Mouse (Mus musculus) liver, embryonic 15.5 days (tissue): ENCODE measurements around the gene Prkar2a. TPM values are rescaled to one million over a fixed set of nuclear protein-coding genes. Genes with fewer than 3 reads are reported as not detected.
"Not testable (repeated sequence)": the region's sequence is repeated elsewhere in the genome, so short reads cannot be mapped to it uniquely, and the experiment has no call there.

Source experiments
- ATAC-seq: fragments of 200-750 bp; cut with Nextera tagmentation; 2 replicates; pipeline ENCODE4 v1.8.0; 2017; ENCODE audit warnings: moderate number of reproducible peaks, mild to moderate bottlenecking, moderate library complexity; ENCODE audit not compliant: insufficient read depth
- H3K27ac ChIP-seq: fragments of 300-500 bp; sonication (generic); replicated peaks from 2 replicates; pipeline ENCODE4 v1.5.1; 2015; ENCODE audit warnings: mild to moderate bottlenecking, inconsistent platforms
- H3K27me3 ChIP-seq: fragments of 300-500 bp; sonication (generic); 2 replicates; pipeline ENCODE4 v1.6.1; 2015; ENCODE audit warnings: mild to moderate bottlenecking, inconsistent platforms
- H3K36me3 ChIP-seq: fragments of 300-500 bp; sonication (generic); replicated peaks from 2 replicates; pipeline ENCODE4 v1.6.1; 2015; ENCODE audit warnings: moderate library complexity, mild to moderate bottlenecking, inconsistent platforms
- H3K4me1 ChIP-seq: fragments of 300-500 bp; sonication (generic); replicated peaks from 2 replicates; pipeline ENCODE4 v1.6.1; 2015; ENCODE audit warnings: inconsistent platforms
- H3K4me2 ChIP-seq: fragments of 300-500 bp; sonication (generic); 2 replicates; pipeline ENCODE4 v1.6.1; 2015; ENCODE audit warnings: moderate library complexity, mild to moderate bottlenecking, inconsistent platforms
- H3K4me3 ChIP-seq: fragments of 300-500 bp; sonication (generic); replicated peaks from 2 replicates; pipeline ENCODE4 v1.5.1; 2015; ENCODE audit warnings: mild to moderate bottlenecking, inconsistent platforms
- H3K9ac ChIP-seq: fragments of 300-500 bp; sonication (generic); 2 replicates; pipeline ENCODE4 v1.6.1; 2015; ENCODE audit warnings: moderate library complexity, mild to moderate bottlenecking, inconsistent platforms
- H3K9me3 ChIP-seq: fragments of 300-500 bp; sonication (generic); replicated peaks from 2 replicates; pipeline ENCODE4 v1.6.1; 2016; ENCODE audit warnings: inconsistent platforms
- WGBS: fragments of 180-500 bp; shearing (Covaris S2); methylation state at CpG from one replicate; pipeline ENCODE4 v1.1.7; 2015; ENCODE audit warnings: mixed read lengths; ENCODE audit not compliant: insufficient replicate concordance; 5-methylcytosine and 5-hydroxymethylcytosine counted together
- polyA plus RNA-seq: library from polyadenylated mRNA; unstranded; fragments of >200 nt; fragmentation: Nextera tagmentation; extraction: Ambion mirVana; gene quantifications from 2 replicates; pipeline ENCODE4 v1.2.1, GENCODE M21; 2015

The Prkar2a gene
- polyA plus RNA-seq: 9.5 and 10.3 TPM in 2 replicates

DNA sequence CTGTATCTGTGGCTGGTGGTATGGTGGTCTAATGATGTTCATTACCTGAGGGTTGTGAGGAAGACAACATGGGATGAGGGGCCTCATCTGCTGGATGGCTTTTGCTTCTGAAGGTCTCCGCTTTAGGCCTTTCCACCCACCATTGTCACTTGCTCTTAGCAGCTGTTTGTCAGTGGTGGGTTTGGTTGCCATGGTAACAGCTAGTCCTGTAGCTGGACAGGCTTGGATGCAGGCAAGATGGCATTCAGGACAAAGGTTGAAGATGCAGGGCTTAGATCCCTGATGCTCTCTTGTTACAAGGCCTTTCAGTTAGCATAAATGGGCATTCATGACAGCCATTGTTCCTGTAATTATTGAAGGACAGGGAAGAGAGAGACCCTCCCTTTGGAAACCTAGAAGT is at the start of gene Prkar2a:
Prkar2a (plus strand) TSS at position 209 of the 400 bp plus-strand sequence.
- Histone ChIP-seq H3K9ac (no peak within 1 kb of the TSS), H3K4me1 (peaks cover 48% of the 10 kb centered on the region), H3K9me3 (no peaks in the 10 kb centered on the region), H3K4me2 (no peak within 1 kb of the TSS), H3K36me3 (no peaks in the 10 kb centered on the region), H3K27ac (peak within 1 kb of the TSS; percentile 45), H3K4me3 (no peak within 1 kb of the TSS), H3K27me3 (peaks cover 43% of the 10 kb centered on the region)
- WGBS: 73% methylated on average over 1 of the region's 1 CpGs
- no peak for ATAC-seq

DNA sequence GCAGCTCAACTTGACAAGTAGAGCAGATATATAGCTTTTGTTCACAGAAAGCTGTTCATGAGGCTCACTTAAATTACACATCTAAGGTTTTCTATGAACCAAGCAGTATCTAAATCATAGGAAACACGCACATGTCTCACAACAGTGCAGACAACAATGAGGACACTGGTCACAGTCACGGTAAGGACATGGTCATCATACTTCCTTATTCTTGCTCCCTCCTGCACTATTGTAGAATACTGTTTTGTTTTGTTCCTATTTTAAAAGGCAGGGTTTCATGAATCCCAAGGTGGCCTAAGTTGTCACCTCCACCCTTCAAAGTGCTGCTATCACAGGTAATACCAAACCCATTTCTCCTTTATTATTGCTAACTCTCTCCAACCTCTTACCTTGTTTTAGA is 49.3 kb upstream of the Prkar2a start:
- H3K9me3 ChIP-seq: no peaks in the 10 kb centered on the region
- no peak for ATAC-seq
- H3K4me1 ChIP-seq: peaks cover 19% of the 10 kb centered on the region
- H3K4me3 ChIP-seq: no peak overlapping the region
- H3K4me2 ChIP-seq: no peak overlapping the region
- H3K27ac ChIP-seq: no peak overlapping the region
- H3K27me3 ChIP-seq: no peaks in the 10 kb centered on the region
- 51% methylated on average over 2 of the region's 2 CpGs for WGBS
- H3K36me3 ChIP-seq: peaks cover 54% of the 10 kb centered on the region
- no peak overlapping the region for H3K9ac ChIP-seq

DNA sequence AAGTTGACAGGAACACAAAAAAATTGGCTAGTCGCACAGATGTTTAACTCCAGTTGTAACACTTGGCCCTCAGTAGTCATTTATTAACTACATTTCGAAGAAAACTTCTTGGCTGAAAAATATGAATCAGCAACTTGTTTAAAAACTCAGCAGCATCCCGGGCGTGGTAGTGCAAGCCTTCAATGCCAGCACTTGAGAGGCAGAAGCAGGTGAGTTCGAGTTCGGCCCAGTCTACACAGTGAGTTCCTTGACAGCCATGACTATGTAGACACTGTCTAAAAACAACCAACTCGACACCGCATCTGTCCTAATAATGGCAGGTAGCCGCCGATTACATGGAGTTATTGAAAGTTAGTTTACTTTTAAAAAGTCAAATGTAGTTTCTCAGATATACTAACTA is 40.9 kb upstream of the Prkar2a start:
- H3K4me2 ChIP-seq: peak overlapping the region; percentile 82
- peaks cover 29% of the 10 kb centered on the region for H3K4me1 ChIP-seq
- peaks cover 14% of the 10 kb centered on the region for H3K36me3 ChIP-seq
- peak overlapping the region; percentile 93 for H3K4me3 ChIP-seq
- ATAC-seq: no peak
- no peaks in the 10 kb centered on the region for H3K27me3 ChIP-seq
- peak overlapping the region; percentile 90 for H3K9ac ChIP-seq
- peak overlapping the region; percentile 96 for H3K27ac ChIP-seq
- no peaks in the 10 kb centered on the region for H3K9me3 ChIP-seq
- 19% methylated on average over 10 of the region's 10 CpGs for WGBS

DNA sequence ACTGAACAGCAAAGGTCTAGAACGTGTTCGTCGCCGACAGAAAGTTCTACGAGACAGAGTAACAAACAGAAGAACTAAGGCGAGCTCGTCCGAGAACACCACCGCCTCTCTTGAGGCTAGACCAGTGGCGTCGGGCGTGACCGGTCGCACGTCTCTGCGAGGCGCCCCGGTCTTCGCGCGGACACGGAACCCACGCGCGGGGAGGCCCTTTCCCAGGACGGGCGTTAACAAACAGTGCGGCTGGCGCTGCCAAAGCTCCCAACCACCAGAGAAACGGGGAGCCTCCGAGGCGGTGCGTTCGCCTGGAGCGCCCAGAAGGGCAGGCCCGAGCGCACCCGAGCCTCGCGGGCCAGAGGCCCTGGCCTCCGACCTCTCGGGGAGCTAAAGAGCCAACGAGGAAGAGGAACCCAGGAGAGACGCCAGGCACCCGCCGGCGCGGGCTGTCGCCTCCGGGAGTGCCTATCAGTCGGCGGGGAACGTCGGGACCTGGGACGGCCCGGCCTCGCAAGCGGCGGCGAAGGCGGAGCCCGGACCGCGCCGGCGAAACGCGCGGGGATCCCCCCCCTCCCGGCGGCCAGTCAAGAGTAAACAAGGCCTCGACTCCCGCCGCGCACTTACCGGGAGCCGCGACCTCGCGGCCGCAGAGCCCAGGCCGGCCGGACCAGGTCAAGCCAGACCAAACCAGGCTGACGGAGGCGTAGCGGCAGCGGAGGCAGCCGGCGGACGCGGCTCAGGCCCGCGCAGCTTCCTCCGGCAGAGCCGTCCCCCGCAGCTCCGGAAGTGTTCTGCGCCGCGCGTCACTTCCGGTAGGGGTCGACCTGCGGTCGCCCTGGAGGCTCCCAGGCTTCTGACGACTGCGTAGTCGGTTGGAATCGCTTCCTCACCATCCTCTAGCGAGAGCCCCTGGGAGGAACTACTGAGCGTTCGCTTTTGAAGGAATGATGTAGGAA is 40.2 kb upstream of the Prkar2a start, which contains the start of gene Arih2:
Arih2 (minus strand) TSS at position 776 of the 950 bp plus-strand sequence.
- peaks cover 10% of the 10 kb centered on the region for H3K36me3 ChIP-seq
- WGBS: under 1% methylated on average over 112 of the region's 112 CpGs

DNA sequence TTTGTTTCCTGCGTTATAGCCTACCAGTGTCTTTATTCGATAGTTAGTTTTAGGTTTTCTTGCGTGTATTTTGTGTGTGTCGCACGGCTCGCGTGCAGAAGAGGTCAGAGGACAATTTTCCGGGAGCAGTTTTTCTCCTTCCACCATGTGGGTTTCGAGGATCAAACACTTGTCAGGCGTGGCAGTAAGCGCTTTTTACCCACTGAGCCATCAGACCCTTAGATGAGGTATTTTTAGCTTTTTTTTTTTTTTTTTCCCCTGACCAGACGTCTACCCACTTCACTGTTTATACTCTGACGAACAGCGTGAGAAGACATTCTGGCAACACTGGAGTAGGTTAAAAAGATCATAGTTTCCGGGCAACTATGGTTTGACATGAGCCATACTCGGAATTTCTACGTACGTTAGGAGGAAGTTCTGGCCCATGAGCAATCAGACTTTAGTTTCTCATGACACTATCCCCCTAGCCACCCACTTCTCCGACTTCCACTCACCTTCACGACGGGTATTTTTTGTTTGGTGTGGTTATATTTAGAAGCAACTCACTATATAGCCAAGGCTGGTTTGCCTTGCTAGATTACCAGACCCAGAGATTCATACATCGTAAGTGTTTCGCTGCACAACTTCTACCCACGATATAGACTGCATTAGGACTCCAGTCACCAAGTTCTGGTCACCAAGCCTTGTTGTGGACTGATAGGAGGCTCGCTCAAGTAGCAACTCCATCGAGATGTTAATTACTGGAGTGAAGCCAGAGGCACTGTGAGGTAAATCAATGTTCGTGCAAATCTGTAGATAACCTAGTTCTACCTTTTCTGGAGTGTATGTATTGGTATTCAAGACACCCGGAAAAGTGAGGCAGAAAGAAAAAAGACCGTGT is 39.3 kb upstream of the Prkar2a start:
- Histone ChIP-seq H3K4me2 (peak overlapping the region; percentile 82), H3K36me3 (peaks cover 4% of the 10 kb centered on the region; the same call in 1 of the 2 replicates), H3K4me3 (peak overlapping the region; percentile 93), H3K27me3 (no peaks in the 10 kb centered on the region), H3K9me3 (no peaks in the 10 kb centered on the region), H3K27ac (peak overlapping the region; percentile 96), H3K9ac (peak overlapping the region; percentile 90), H3K4me1 (peaks cover 32% of the 10 kb centered on the region)
- 0 out of 2 replicates have a peak, but pooled peaks have one; percentile 1 for ATAC-seq
- 11% methylated on average over 29 of the region's 29 CpGs for WGBS

More for the DNA sequence above, 40.2 kb upstream of the Prkar2a start, which contains the start of gene Arih2:
- Histone ChIP-seq H3K4me2 (peak within 1 kb of the TSS; percentile 82), H3K27me3 (no peaks in the 10 kb centered on the region), H3K9ac (peak within 1 kb of the TSS; percentile 90), H3K27ac (peak within 1 kb of the TSS; percentile 96), H3K4me1 (peaks cover 29% of the 10 kb centered on the region), H3K9me3 (no peaks in the 10 kb centered on the region), H3K4me3 (peak within 1 kb of the TSS; percentile 93)
- ATAC-seq: peak; percentile 95

DNA sequence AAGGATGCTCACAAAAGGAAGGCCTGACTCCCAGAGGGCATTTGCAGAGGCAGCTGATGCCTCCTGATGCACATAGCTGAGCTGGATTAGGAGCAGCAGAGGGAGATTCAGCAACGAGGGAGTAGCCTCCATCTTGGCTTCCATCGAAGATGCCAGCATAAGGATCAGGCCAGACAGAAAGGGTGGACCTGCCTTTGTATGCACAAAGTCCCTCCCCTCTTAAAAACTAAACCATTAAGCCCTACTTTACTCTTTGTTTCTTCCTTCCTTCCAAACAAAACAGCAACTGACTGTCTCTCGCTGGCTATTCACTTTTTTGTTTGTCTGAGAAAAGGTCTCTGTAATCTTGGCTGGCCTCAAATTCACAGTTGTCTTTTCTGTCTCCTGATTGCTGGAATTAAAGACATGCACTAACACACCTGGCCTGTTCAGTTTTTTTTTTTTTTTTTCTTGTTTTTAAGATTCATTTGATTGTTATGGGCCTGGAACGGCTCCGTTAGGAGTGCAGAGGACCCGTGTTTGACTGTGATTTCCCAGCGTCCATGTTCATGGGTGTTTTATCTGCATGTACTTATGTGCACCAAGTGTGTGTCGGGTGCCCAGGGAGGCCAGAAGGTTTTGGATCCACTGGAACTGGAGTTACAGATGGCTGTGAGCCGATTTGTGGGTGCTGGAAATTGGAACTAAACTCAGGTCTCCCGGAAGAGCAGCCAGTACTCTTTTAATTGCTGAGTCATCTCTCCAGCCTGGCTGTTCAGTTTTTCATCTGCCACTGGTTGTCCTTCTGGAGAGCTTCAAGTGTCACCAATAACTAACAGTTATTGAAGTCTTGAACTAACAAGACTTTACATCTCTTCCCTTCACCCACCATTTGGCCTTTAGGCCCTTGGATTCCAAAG is 34.3 kb upstream of the Prkar2a start:
- no peak overlapping the region for H3K27ac ChIP-seq
- no peaks in the 10 kb centered on the region for H3K36me3 ChIP-seq
- ATAC-seq: no peak
- no peak overlapping the region for H3K9ac ChIP-seq
- H3K4me2 ChIP-seq: peak overlapping the region; percentile 30; the same call in 1 of the 2 replicates
- H3K4me3 ChIP-seq: no peak overlapping the region
- 64% methylated on average over 10 of the region's 10 CpGs for WGBS
- no peaks in the 10 kb centered on the region for H3K9me3 ChIP-seq
- H3K27me3 ChIP-seq: no peaks in the 10 kb centered on the region
- peaks cover 19% of the 10 kb centered on the region for H3K4me1 ChIP-seq

DNA sequence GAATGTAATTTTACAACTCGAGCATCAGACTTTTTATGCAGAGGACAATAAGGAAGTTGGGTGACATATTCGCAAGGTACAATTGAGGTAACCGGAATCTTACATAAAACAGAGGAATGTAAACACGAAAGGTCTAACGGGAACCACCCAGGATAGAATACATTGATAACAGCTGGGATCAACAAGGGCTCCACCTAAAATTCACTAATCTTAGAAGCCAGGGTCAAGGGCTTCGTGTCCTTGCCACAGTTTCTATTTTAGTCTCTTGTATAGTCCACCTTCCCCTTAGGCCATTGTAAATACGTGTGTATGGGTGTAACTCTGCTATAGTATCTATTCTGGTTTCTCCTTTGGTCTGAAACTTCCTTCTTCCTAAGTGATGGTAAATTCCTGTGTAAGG is 33.2 kb upstream of the Prkar2a start:
- H3K4me3 ChIP-seq, ATAC-seq, H3K9ac ChIP-seq, H3K27me3 ChIP-seq, H3K9me3 ChIP-seq, H3K4me2 ChIP-seq, H3K27ac ChIP-seq, H3K36me3 ChIP-seq: not testable (repeated sequence)
- WGBS: 49% methylated on average over 7 of the region's 7 CpGs
- peaks cover 13% of the 10 kb centered on the region for H3K4me1 ChIP-seq

DNA sequence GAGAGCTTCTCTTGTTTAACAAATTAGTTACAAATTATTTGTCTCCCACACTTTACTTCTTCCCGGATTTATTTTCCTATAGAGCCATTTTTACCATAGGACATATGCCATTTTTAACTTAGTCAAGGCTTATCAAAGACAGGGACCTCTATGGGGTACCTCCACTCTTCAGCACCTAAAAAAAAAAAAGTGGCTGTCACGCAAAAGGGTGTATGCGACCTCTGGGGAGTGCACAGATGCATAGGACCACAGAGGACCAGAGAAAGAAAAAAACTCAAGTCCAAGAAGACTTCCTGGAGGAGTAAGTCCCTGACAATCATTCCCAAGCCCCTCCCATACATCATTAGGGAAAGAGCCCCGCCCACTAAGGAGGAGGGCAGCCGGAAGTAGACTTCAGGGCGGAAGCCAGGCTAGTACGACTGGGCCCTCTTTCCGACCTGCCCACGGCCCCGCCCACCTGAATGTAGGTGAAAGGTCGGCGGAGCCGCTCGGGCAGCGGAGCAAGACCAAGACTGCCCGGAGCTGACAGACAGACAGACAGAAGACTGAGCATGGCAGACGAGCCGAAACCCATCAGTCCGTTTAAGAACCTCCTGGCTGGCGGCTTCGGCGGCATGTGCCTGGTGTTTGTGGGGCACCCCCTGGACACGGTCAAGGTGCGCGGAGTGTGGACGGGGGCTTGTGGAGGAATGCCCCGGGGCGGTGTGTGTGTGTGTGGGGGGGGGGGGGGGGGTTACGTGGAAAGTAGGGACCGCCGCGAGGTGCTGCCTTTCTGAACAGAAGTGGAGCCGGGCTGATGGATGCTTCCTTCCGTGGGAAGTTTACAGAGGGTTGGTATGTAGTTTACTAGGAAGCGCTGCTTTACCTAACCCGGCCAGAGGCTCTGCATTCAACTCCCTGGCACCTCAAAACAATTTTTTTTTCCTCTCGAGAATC is 27.2 kb upstream of the Prkar2a start, which contains the start of gene Slc25a20:
Slc25a20 (plus strand) TSS at position 412 of the 936 bp plus-strand sequence.
- no peaks in the 10 kb centered on the region for H3K27me3 ChIP-seq
- ATAC-seq: peak; percentile 88
- H3K27ac ChIP-seq: peak within 1 kb of the TSS; percentile 61; the same call in 1 of the 2 replicates
- H3K4me2 ChIP-seq: peak within 1 kb of the TSS; percentile 92
- no peaks in the 10 kb centered on the region for H3K9me3 ChIP-seq
- no peaks in the 10 kb centered on the region for H3K36me3 ChIP-seq
- peak within 1 kb of the TSS; percentile 63 for H3K9ac ChIP-seq
- peak within 1 kb of the TSS; percentile 71 for H3K4me3 ChIP-seq
- under 1% methylated on average over 37 of the region's 37 CpGs for WGBS
- peaks cover 18% of the 10 kb centered on the region for H3K4me1 ChIP-seq

DNA sequence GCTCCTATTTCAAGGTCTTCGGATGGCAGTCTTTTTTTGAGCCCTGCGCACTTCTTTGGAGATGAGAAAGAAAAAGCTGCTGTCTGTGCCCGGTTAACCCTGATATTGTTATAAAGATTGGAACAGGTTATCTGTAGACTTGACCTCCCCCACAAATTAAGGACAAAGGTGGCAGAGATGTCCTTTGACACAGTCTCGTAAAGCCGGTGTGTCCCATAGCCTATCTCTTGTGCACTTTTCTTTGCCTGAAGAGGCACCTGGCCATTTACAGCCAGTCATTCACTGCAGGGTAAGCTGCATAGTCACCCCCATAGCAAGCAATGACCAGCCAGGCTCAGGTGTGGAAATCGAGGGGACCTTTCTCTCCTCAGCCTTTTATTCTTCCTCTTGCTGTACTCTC is 26.5 kb upstream of the Prkar2a start:
- no peaks in the 10 kb centered on the region for H3K36me3 ChIP-seq
- no peak for ATAC-seq
- peak overlapping the region; percentile 63 for H3K9ac ChIP-seq
- H3K9me3 ChIP-seq: no peaks in the 10 kb centered on the region
- no peaks in the 10 kb centered on the region for H3K27me3 ChIP-seq
- WGBS: 32% methylated on average over 6 of the region's 6 CpGs
- H3K4me3 ChIP-seq: peak overlapping the region; percentile 71
- H3K4me1 ChIP-seq: peaks cover 18% of the 10 kb centered on the region
- 0 out of 2 replicates have a peak overlapping the region, but pooled peaks have one; percentile 0 for H3K27ac ChIP-seq
- peak overlapping the region; percentile 92 for H3K4me2 ChIP-seq
